Mouse (Mus musculus): Measurements from ENCODE around the gene Sptlc2. TPM values are rescaled to one million over a fixed set of nuclear protein-coding genes. Genes with fewer than 3 reads are reported as not detected.

Gene Sptlc2
- polyA plus RNA-seq, 1 experiment from 2014 or later = 103 TPM

DNA sequence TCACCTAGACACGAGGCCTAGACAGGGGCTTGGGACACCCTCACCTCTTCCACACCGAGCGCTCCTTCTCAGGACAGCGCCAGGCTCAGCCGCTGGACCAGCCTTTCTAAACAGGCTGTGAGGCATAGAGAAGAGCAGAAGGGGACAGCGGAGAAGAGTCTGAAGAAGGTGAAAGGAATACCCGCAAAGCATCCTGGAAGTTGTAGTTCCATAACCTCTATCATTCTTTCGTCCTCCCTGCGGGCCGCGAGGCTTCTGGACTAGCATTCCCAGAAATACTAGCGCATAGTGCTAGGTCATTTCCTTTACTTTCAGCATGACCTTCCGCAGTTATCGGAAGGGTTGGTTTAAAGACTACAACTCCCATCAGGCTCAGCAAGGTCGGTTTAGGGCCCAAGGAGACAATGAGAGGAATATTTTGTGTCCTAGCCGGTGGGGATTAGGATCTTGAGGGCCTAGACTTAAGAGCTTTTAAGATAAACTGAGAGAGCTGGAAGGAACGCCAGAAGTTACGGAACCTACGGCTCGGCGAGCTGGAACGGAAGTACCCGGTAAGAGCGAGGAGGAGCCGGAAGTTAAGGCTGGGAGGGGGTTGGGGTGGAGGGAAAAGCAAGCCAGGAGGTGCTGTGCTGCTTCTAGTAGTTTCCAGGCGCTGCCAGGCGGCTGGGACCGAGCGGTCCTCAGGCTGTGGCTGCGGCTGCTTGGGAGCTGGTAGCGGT lies 121.9 kb downstream of the Sptlc2 start, which contains the start of the genes Vipas39 and Ahsa1:
Gene Vipas39 (minus strand): TSS at position 149 of the 719 bp plus-strand sequence.
Gene Ahsa1 (plus strand): TSS at position 372 of the 719 bp plus-strand sequence.
- peak; percentile 97 for DNase-seq
- peak within 1 kb of the TSS; percentile 84 for H3K4me3 ChIP-seq (ENCODE audit: low read depth, low read length)
- H3K36me3 ChIP-seq (ENCODE audit: insufficient read depth) = peaks cover 40% of the 10 kb centered on the region

GRCm38 (mm10) chr12:87265444-87265843 lies 122.7 kb downstream of the Sptlc2 start:
- peak overlapping the region; percentile 84 for H3K4me3 ChIP-seq (ENCODE audit: low read depth, low read length)
- H3K9me3 ChIP-seq (ENCODE audit: low read depth, low read length) = no peaks in the 10 kb centered on the region
- ATAC-seq (ENCODE audit: insufficient read depth) (no peak), DNase-seq (peak; percentile 15)
- H3K4me1 ChIP-seq (ENCODE audit: insufficient read depth) = 0 out of 2 replicates have a peak, but pooled peaks cover 13% of the 10 kb centered on the region
- WGBS = 19% methylated on average over 11 of the region's 11 CpGs
- H3K4me2 ChIP-seq = peak overlapping the region; percentile 75
- TF ChIP-seq CTCF (IDR thresholded peaks at IDR 0.05; ENCODE audit: low read depth) = no peak
- H3K27me3 ChIP-seq (ENCODE audit: insufficient read depth, low read length) = no peaks in the 10 kb centered on the region
- peak overlapping the region; percentile 89 for H3K9ac ChIP-seq
- peak overlapping the region; percentile 44; the same call in 1 of the 2 replicates for H3K27ac ChIP-seq (ENCODE audit: low read depth)
- H3K36me3 ChIP-seq (ENCODE audit: insufficient read depth) = peaks cover 39% of the 10 kb centered on the region

More for the DNA sequence above, 121.9 kb downstream of the Sptlc2 start, which contains the start of the genes Vipas39 and Ahsa1:
- ATAC-seq (ENCODE audit: insufficient read depth) = peak; percentile 98
- Histone ChIP-seq H3K27me3 (ENCODE audit: insufficient read depth, low read length) (no peaks in the 10 kb centered on the region), H3K4me2 (peak within 1 kb of the TSS; percentile 82), H3K4me1 (ENCODE audit: insufficient read depth) (0 out of 2 replicates have a peak, but pooled peaks cover 13% of the 10 kb centered on the region), H3K27ac (ENCODE audit: low read depth) (peak within 1 kb of the TSS; percentile 89), H3K9me3 (ENCODE audit: low read depth, low read length) (no peaks in the 10 kb centered on the region), H3K9ac (peak within 1 kb of the TSS; percentile 89)
- WGBS = under 1% methylated on average over 31 of the region's 31 CpGs
- peak; percentile 52 for TF ChIP-seq CTCF (IDR thresholded peaks at IDR 0.05; ENCODE audit: low read depth)

GRCm38 (mm10) chr12:87260562-87260961 lies 127.6 kb downstream of the Sptlc2 start:
- ATAC-seq (ENCODE audit: insufficient read depth) (no peak), DNase-seq (no peak)
- Histone ChIP-seq H3K27me3 (ENCODE audit: insufficient read depth, low read length) (no peaks in the 10 kb centered on the region), H3K9me3 (ENCODE audit: low read depth, low read length) (no peaks in the 10 kb centered on the region), H3K27ac (ENCODE audit: low read depth) (no peak overlapping the region), H3K9ac (no peak overlapping the region), H3K4me2 (no peak overlapping the region), H3K36me3 (ENCODE audit: insufficient read depth) (peaks cover 68% of the 10 kb centered on the region), H3K4me3 (ENCODE audit: low read depth, low read length) (no peak overlapping the region), H3K4me1 (ENCODE audit: insufficient read depth) (0 out of 2 replicates have a peak, but pooled peaks cover 6% of the 10 kb centered on the region)
- 95% methylated on average over 8 of the region's 8 CpGs for WGBS
- TF ChIP-seq CTCF (IDR thresholded peaks at IDR 0.05; ENCODE audit: low read depth) = no peak

DNA sequence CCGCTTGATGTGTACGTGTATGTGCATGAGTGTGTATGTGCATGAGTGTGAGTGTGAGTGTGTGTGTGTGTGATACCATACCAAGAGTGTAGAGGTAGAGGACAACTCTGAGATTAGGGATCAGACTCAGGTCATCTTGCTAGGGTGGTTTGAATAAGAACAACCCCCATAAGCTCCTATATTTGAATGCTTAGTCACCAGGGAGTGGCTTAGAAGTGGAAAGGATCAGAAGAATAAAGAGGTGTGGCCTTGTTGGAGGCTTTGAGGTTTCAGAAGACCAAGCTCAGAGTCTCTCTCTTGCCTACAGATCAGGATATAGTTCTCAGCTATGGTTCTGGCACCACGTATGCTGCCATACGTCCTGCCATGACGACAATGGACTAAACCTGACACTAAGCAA lies 131.5 kb downstream of the Sptlc2 start:
- no peak overlapping the region; the same call in 1 of the 2 replicates for H3K9ac ChIP-seq
- 92% methylated on average over 5 of the region's 5 CpGs for WGBS
- H3K4me2 ChIP-seq = no peak overlapping the region
- ATAC-seq (ENCODE audit: insufficient read depth) = no peak
- DNase-seq = no peak
- H3K9me3 ChIP-seq (ENCODE audit: low read depth, low read length) = no peaks in the 10 kb centered on the region
- no peak overlapping the region for H3K27ac ChIP-seq (ENCODE audit: low read depth)
- peaks cover 86% of the 10 kb centered on the region for H3K36me3 ChIP-seq (ENCODE audit: insufficient read depth)
- no peak for TF ChIP-seq CTCF (IDR thresholded peaks at IDR 0.05; ENCODE audit: low read depth)
- H3K27me3 ChIP-seq (ENCODE audit: insufficient read depth, low read length) = no peaks in the 10 kb centered on the region
- no peak overlapping the region for H3K4me3 ChIP-seq (ENCODE audit: low read depth, low read length)
- H3K4me1 ChIP-seq (ENCODE audit: insufficient read depth) = no peaks in the 10 kb centered on the region

Small RNA genes lying within 50 kb of the gene (microRNA-seq; reads per million reads assigned to microRNA genes)
- gene Gm47293 (ENCODE audit: borderline number of aligned reads) (not detected), gene Mir3068 (ENCODE audit: borderline number of aligned reads) (48.0 reads per million, percentile 41 among the genes with 10 or more reads in this experiment)

Other genes starting within 250 kb of the Sptlc2 start
- 39.3 and 40.9 TPM in 2 replicates for gene Gstz1, start 241.2 kb downstream of the Sptlc2 start, polyA plus RNA-seq (2014; fragmentation: Nextera tagmentation; extraction: Ambion mirVana)
- gene Pomt2, start 240.4 kb downstream of the Sptlc2 start, polyA plus RNA-seq (2014; fragmentation: Nextera tagmentation; extraction: Ambion mirVana) = 18.0 and 21.6 TPM in 2 replicates
- 1.1 and 1.8 TPM in 2 replicates for gene Samd15, start 188.6 kb downstream of the Sptlc2 start, polyA plus RNA-seq (2014; fragmentation: Nextera tagmentation; extraction: Ambion mirVana)
- 3.5 and 4.0 TPM in 2 replicates for gene Tmed8, start 187.9 kb downstream of the Sptlc2 start, polyA plus RNA-seq (2014; fragmentation: Nextera tagmentation; extraction: Ambion mirVana)
- gene Noxred1, start 149.6 kb downstream of the Sptlc2 start, polyA plus RNA-seq (2014; fragmentation: Nextera tagmentation; extraction: Ambion mirVana) = 0.58 and 0.72 TPM in 2 replicates
- 42.4 and 46.1 TPM in 2 replicates for gene Vipas39, start 122.1 kb downstream of the Sptlc2 start, polyA plus RNA-seq (2014; fragmentation: Nextera tagmentation; extraction: Ambion mirVana)
- 192 and 199 TPM in 2 replicates for gene Ahsa1, start 121.9 kb downstream of the Sptlc2 start, polyA plus RNA-seq (2014; fragmentation: Nextera tagmentation; extraction: Ambion mirVana)
- gene Ism2, start 88.7 kb downstream of the Sptlc2 start, polyA plus RNA-seq (2014; fragmentation: Nextera tagmentation; extraction: Ambion mirVana) = 0.70 and 1.1 TPM in 2 replicates
- gene Slirp, start 55.5 kb upstream of the Sptlc2 start, polyA plus RNA-seq (2014; fragmentation: Nextera tagmentation; extraction: Ambion mirVana) = 287 and 308 TPM in 2 replicates
- gene Alkbh1, start 55.7 kb upstream of the Sptlc2 start, polyA plus RNA-seq (2014; fragmentation: Nextera tagmentation; extraction: Ambion mirVana) = 49.8 and 62.9 TPM in 2 replicates
- 126 and 131 TPM in 2 replicates for gene Snw1, start 83.9 kb upstream of the Sptlc2 start, polyA plus RNA-seq (2014; fragmentation: Nextera tagmentation; extraction: Ambion mirVana)
- not detected in 2 replicates for gene Gm5788, start 106.4 kb upstream of the Sptlc2 start, polyA plus RNA-seq (2014; fragmentation: Nextera tagmentation; extraction: Ambion mirVana)
- gene Gm8300, start 126.0 kb upstream of the Sptlc2 start, polyA plus RNA-seq (2014; fragmentation: Nextera tagmentation; extraction: Ambion mirVana) = not detected in 2 replicates
- gene Oog1, start 214.3 kb upstream of the Sptlc2 start, polyA plus RNA-seq (2014; fragmentation: Nextera tagmentation; extraction: Ambion mirVana) = not detected in 2 replicates
- not detected in 2 replicates for gene Gm4027, start 230.5 kb upstream of the Sptlc2 start, polyA plus RNA-seq (2014; fragmentation: Nextera tagmentation; extraction: Ambion mirVana)